Mouse (Mus musculus): ENCODE measurements around the gene Rab8b.
"Not testable (repeated sequence)": the region's sequence is repeated elsewhere in the genome, so short reads cannot be mapped to it uniquely, and the experiment has no call there.

Gene Rab8b

GRCm38 (mm10) chr9:66887301-66887902 lies 32.1 kb downstream of the Rab8b start:
- no peak for DNase-seq (ENCODE audit: low spot score in 2 of 2)

DNA sequence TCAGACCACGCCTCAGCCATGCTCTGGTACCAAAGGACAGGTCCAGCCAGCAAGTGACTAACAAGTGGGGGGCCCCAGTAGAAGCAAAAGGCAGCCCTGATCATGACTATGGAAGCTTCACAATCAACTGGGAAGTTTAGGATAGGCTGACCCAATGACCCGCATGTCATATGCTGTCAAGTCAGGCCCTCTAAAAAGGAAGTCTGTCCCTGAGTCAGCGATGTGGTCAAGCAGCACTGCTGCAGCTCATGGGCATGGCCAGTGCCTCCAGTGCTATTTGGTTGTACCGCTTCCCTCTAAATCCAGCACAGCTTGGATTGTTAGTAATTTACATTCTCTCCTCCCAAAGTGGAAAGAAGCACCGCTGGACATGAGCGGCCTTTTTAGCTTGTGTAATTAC lies 32.7 kb downstream of the Rab8b start:
- DNase-seq (ENCODE audit: low spot score in 2 of 2) = peak in 1 of 2 experiments; percentile 19

- no peak for DNase-seq (ENCODE audit: low spot score in 2 of 2)
These were observed 33.1 kb downstream of the Rab8b start for GRCm38 (mm10) chr9:66886366-66886765.

DNA sequence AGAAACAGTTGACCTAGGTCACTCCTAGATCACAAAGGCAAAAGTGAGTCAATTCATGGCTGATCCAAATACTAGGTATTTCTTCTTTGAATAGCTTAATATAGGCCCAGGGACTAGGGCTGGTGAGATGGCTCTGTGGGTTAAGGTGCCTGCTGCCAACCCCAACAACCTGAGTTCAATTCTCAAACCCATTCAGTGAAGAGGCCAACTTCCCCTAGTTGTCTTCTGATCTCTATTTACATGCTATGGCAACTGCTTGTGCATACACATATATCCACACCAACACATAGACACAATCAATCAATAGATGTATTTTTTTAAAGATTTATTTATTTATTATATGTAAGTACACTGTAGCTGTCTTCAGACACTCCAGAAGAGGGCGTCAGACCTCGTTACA lies 34.9 kb downstream of the Rab8b start:
- no peak for DNase-seq (ENCODE audit: low spot score in 2 of 2)

GRCm38 (mm10) chr9:66883500-66883899 lies 36.0 kb downstream of the Rab8b start:
- no peak for DNase-seq (ENCODE audit: low spot score in 2 of 2)

DNA sequence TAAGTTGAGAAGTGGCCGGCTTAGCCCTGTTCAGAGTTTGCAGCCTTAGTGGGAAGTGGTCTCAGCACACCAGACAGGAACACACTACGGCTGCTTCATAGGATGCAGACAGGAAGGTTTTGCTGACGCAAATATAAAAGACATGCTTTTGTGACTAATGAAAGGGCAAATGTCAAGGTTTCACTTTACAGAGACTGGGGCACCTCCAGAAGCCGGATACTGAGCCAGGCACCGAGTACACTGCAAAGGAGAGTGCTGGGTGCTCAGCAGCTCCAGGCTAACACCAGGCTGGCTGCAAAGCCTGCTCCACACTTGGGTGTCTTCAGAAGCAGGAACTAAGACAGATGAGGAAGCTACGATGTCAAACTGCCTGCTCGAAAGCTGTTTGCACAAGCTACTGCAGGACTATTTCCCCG lies 37.1 kb downstream of the Rab8b start:
- no peak for DNase-seq (ENCODE audit: low spot score in 2 of 2)

- DNase-seq (ENCODE audit: low spot score in 2 of 2) = no peak
These were observed 37.6 kb downstream of the Rab8b start for GRCm38 (mm10) chr9:66881858-66882257.

GRCm38 (mm10) chr9:66880752-66881151 lies 38.7 kb downstream of the Rab8b start:
- DNase-seq (ENCODE audit: low spot score in 2 of 2) = no peak

GRCm38 (mm10) chr9:66879486-66879885 lies 40.0 kb downstream of the Rab8b start:
- DNase-seq (ENCODE audit: low spot score in 2 of 2) = no peak

DNA sequence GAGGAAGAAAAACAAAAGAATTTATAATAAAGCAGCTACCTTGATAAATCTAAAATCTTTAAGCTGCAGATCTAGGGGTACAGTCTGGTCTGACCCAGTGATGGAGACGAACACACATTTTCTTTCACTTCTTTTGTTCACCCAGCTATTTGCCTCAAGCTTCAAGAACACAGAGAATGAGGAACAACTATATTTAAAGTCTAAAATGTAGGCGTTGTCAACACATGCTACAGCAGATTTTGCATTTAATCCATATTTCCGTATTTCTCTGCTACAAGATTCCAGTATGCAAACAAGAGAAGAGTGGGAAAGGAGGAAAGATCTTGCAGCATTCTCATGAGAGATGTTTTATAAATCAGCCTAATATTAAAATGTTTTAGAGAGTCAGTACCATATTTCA lies 40.6 kb downstream of the Rab8b start:
- no peak for DNase-seq (ENCODE audit: low spot score in 2 of 2)

GRCm38 (mm10) chr9:66876577-66876976 lies 42.9 kb downstream of the Rab8b start:
- DNase-seq (ENCODE audit: low spot score in 2 of 2) = no peak

GRCm38 (mm10) chr9:66874297-66874696 lies 45.2 kb downstream of the Rab8b start:
- DNase-seq (ENCODE audit: low spot score in 2 of 2) = no peak

GRCm38 (mm10) chr9:66873531-66873930 lies 46.0 kb downstream of the Rab8b start:
- no peak for DNase-seq (ENCODE audit: low spot score in 2 of 2)

DNA sequence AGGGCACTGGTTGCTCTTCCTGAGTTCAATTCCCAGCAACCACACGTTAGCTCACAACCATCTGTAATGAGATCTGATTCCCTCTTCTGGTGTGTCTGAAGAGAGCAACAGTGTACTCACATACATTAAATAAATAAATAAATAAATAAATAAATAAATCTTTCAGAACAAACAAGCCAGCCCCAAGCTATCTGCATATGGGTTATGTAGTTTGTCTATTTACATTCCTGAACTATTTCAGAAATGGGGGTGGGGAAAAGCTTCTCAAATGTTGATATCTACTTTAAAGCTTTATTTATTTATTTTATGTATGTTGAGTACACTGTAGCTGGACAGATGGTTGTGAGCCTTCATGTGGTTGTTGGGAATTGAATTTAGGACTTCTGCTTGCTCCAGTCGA lies 46.5 kb downstream of the Rab8b start:
- DNase-seq (ENCODE audit: low spot score in 2 of 2) = not testable (repeated sequence)

- no peak for DNase-seq (ENCODE audit: low spot score in 2 of 2)
These were observed 47.3 kb downstream of the Rab8b start for GRCm38 (mm10) chr9:66872015-66872727.

- no peak for DNase-seq (ENCODE audit: low spot score in 2 of 2)
These were observed 54.8 kb downstream of the Rab8b start for GRCm38 (mm10) chr9:66864708-66865107.

- DNase-seq (ENCODE audit: low spot score in 2 of 2) = no peak
These were observed 56.0 kb downstream of the Rab8b start for GRCm38 (mm10) chr9:66863456-66863855.

DNA sequence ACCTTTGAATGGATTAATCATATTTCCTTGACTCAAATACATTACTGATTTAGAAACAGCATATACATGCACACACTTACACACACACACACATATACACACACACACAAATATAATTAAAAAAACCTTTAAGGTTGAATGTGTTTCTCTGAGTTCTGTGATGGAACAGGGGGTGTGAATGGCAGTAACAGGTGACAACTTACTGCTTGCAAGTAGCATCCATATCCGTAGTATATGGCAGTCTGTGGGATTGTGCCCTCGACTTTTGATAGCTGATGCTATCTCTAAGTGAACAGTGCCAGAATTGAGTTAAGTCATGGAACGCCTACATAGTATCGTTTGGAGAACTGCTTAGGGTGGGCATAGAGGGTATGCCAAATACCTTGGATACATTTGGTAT lies 57.3 kb downstream of the Rab8b start:
- no peak for DNase-seq (ENCODE audit: low spot score in 2 of 2)

DNA sequence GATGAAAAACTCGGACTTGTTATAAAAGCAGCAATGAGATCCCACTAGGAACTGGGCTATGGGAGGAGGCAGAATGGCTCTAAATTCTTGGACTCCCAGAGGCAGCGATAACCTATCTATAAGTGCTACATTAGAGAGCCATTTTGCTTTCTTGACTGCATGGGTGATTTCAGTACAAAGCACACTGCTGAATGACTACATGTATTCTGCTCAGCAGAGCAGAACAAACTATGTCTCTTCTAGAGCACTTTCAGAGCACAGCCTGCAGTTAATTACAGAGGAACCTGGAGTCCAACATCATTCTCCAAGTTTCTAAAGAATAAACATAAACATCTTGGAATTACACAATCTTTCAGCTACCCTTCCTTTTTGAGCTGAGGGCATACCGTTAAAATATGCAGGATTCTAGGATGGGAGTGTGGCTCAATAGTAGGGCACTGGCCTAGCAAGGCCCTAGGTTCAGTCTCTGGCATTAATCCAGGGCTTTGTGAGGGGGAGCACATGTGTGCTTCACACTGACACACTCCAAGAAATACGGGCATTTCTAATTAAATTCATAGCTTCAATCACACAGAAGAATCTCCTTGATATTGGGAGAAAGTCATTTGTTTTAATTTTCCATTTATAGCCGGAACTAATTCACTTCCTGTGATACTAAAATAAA lies 58.3 kb downstream of the Rab8b start:
- no peak for DNase-seq (ENCODE audit: low spot score in 2 of 2)

GRCm38 (mm10) chr9:66859523-66859922 lies 60.0 kb downstream of the Rab8b start:
- no peak for DNase-seq (ENCODE audit: low spot score in 2 of 2)

DNA sequence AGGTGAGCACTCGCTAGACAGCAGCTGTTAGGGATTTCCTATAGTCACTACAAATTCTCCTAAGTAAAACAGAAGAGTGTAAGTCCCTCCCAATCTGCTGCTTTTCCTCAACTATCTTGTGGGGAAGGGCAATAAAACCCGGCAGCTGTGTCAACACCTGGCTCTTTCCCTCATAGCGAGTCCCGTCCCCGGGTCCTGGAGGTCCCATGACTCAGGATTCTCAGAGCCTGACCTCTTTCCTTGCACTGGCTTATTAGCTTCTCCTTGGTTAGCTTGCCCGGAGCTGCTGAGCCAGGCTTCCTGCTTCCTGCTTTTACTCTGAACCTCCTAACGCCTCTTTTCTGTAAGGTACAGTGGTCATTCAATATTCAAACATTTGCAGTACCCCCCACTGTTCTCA lies 63.6 kb downstream of the Rab8b start:
- no peak for DNase-seq (ENCODE audit: low spot score in 2 of 2)

- no peak for DNase-seq (ENCODE audit: low spot score in 2 of 2)
These were observed 66.9 kb downstream of the Rab8b start for GRCm38 (mm10) chr9:66852592-66852991.

- no peak for DNase-seq (ENCODE audit: low spot score in 2 of 2)
These were observed 68.5 kb downstream of the Rab8b start for GRCm38 (mm10) chr9:66850966-66851365.
